Mouse (Mus musculus) heart, adult 2 months (tissue): ENCODE measurements around the gene Psme2. TPM values are rescaled to one million over a fixed set of nuclear protein-coding genes. Genes with fewer than 3 reads are reported as not detected.

Experiments used
- DNase-seq, 2 experiments: peaks; one replicate each; pipeline ENCODE4 v3.0.0; 2021
- H3K27ac ChIP-seq: fragments of 200-600 bp; 2 replicates; pipeline ENCODE4 v1.8.1; 2022
- H3K27me3 ChIP-seq: fragments of 200-500 bp; 2 replicates; pipeline ENCODE4 v1.6.1; 2012; ENCODE audit warnings: mild to moderate bottlenecking, low read length, inconsistent platforms, mixed read lengths; ENCODE audit not compliant: control insufficient read depth, insufficient read depth
- H3K36me3 ChIP-seq: fragments of 200-500 bp; 2 replicates; pipeline ENCODE4 v1.6.1; 2012; ENCODE audit warnings: low read length, inconsistent platforms; ENCODE audit not compliant: control insufficient read depth, insufficient read depth
- H3K4me1 ChIP-seq: fragments of 200-500 bp; 2 replicates; pipeline ENCODE4 v1.6.1; 2011; ENCODE audit warnings: low read length; ENCODE audit not compliant: control insufficient read depth, insufficient read depth
- H3K4me3 ChIP-seq: fragments of 200-600 bp; 2 replicates; pipeline ENCODE4 v1.8.1; 2022
- H3K79me2 ChIP-seq: fragments of 200-500 bp; replicated peaks from 2 replicates; pipeline ENCODE4 v1.6.1; 2012; ENCODE audit warnings: mild to moderate bottlenecking, inconsistent platforms, low read length, moderate library complexity, mixed read lengths; ENCODE audit not compliant: control insufficient read depth, insufficient read depth
- H3K9ac ChIP-seq: fragments of 200-500 bp; 2 replicates; pipeline ENCODE4 v1.6.1; 2012; ENCODE audit warnings: low read depth, mild to moderate bottlenecking, control low read depth, inconsistent platforms, low read length, mixed read lengths
- CTCF ChIP-seq: fragments of 200-600 bp; IDR thresholded peaks from 2 replicates; pipeline ENCODE4 v1.8.1; 2022; ENCODE audit warnings: antibody characterized with exemption, mild to moderate bottlenecking, moderate library complexity
- EP300 ChIP-seq: fragments of 200-500 bp; IDR thresholded peaks from 2 replicates; pipeline ENCODE4 v1.6.1; 2011; ENCODE audit warnings: low read depth, low read length, control low read depth; ENCODE audit not compliant: insufficient read depth
- POLR2A ChIP-seq: fragments of 200-500 bp; IDR thresholded peaks from 2 replicates; pipeline ENCODE4 v1.6.1; 2011; ENCODE audit warnings: mild to moderate bottlenecking, low read depth, low read length, control low read depth; ENCODE audit not compliant: insufficient read depth
- WGBS: fragments of 180-500 bp; shearing (Covaris S2); methylation state at CpG from one replicate; pipeline ENCODE4 v1.1.7; 2018; 5-methylcytosine and 5-hydroxymethylcytosine counted together
- intact Hi-C: fragments of 180-260 bp; cut with DNase I; formaldehyde crosslinking; loops from one replicate; pipeline ENCODE4 v1.15.1; 2025
- polyA plus RNA-seq: library from polyadenylated mRNA; depleted of rRNA; stranded (reverse); fragments of >200 nt; gene quantifications from 2 replicates; pipeline ENCODE4 v1.2.3, GENCODE M21; 2012
- total RNA-seq, 2 experiments: library from RNA; stranded (reverse); gene quantifications; 2 replicates each; pipeline ENCODE4 v1.2.3; 2021

The Psme2 gene
- total and polyA plus RNA-seq, 3 experiments = 37.3 to 120 (median 119) TPM

DNA sequence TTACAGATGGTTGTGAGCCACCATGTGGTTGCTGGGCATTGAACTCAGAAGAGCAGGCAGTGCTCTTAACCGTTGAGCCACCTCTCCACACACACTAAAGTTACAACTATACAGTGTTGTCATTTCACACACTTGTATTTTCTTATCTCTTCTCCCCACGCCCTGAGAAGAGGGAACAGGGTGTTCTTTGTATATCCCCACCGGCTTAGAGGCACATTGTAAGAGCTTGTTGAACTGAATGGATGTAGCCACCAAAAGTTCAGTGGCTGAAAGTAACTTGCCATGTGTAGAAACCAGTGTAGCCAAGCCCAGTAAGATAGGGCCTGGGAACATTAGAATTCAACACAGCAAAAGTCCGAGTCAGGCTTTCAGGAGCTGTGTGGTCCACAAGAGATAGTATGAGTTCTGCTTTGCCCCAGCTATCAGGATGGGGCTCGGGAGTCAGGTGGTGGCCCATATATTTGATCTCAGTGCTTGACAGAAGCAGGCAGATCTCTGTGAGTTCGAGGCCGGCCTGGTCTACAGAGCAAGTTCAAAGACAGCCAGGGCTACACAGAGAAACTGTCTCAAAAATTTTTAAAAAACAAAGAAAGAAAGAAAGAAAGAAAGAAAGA, 23.8 kb upstream of the Psme2 start:
- TF ChIP-seq CTCF (no peak), EP300 (no peak), POLR2A (no peak)
- 68% methylated on average over 7 of the region's 7 CpGs for WGBS
- no peak for DNase-seq
- Histone ChIP-seq H3K27me3 (no peaks in the 10 kb centered on the region), H3K4me3 (no peak overlapping the region), H3K4me1 (no peaks in the 10 kb centered on the region), H3K36me3 (no peaks in the 10 kb centered on the region), H3K79me2 (no peaks in the 10 kb centered on the region), H3K27ac (no peak overlapping the region), H3K9ac (no peak overlapping the region)
- intact Hi-C loops = no loop called here

DNA sequence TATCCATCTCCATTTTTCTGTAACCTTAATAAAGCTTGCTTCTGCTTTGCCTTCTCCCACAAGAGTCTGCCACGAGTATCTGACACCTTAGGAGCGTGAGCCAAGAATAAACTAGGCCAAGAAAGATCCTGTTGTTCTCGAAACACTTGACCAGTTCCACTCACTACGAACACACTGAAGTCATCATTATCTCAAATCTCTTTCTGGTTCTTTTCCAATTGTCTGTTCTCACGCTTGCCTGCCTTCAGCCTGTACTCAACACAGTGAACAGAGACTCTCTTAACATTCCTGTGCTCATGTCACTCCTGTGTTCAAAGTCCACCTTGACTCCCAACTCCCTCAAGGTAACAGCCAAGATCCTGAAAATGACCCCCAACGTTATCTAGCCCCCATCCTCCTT, 22.4 kb upstream of the Psme2 start:
- no peak for DNase-seq
- Histone ChIP-seq H3K79me2 (no peaks in the 10 kb centered on the region), H3K4me3 (no peak overlapping the region), H3K9ac (no peak overlapping the region), H3K4me1 (no peaks in the 10 kb centered on the region), H3K27me3 (no peaks in the 10 kb centered on the region), H3K27ac (no peak overlapping the region), H3K36me3 (no peaks in the 10 kb centered on the region)
- intact Hi-C loops = no loop called here
- 46% methylated on average over 6 of the region's 6 CpGs for WGBS
- no peak for TF ChIP-seq EP300
- no peak for TF ChIP-seq POLR2A
- no peak for TF ChIP-seq CTCF

DNA sequence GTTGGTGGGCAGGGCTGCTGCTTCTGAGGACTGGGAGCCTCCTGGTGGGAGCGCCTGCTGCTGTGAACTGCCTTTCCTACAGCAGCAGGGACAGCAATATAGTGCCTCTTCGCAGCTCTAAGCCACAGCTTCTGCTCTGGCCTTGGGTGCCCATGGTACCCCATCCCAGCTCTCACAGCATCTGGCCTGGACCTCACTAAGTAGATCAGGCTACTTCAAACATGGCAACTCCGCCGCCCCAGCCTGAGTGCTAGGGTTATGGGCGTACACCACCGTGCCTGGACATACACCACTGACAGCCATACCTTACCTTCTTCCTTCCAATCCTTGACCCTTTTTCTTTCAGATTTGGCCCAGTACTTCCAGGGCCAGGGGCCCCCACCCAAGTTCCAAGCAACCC, 17.4 kb upstream of the Psme2 start:
- Histone ChIP-seq H3K79me2 (no peaks in the 10 kb centered on the region), H3K27ac (no peak overlapping the region), H3K9ac (no peak overlapping the region), H3K36me3 (peaks cover 10% of the 10 kb centered on the region), H3K4me3 (no peak overlapping the region), H3K27me3 (no peaks in the 10 kb centered on the region), H3K4me1 (peaks cover 10% of the 10 kb centered on the region)
- intact Hi-C loops = no loop called here
- no peak for DNase-seq
- TF ChIP-seq EP300 (no peak), CTCF (no peak), POLR2A (no peak)
- WGBS = 92% methylated on average over 6 of the region's 6 CpGs

DNA sequence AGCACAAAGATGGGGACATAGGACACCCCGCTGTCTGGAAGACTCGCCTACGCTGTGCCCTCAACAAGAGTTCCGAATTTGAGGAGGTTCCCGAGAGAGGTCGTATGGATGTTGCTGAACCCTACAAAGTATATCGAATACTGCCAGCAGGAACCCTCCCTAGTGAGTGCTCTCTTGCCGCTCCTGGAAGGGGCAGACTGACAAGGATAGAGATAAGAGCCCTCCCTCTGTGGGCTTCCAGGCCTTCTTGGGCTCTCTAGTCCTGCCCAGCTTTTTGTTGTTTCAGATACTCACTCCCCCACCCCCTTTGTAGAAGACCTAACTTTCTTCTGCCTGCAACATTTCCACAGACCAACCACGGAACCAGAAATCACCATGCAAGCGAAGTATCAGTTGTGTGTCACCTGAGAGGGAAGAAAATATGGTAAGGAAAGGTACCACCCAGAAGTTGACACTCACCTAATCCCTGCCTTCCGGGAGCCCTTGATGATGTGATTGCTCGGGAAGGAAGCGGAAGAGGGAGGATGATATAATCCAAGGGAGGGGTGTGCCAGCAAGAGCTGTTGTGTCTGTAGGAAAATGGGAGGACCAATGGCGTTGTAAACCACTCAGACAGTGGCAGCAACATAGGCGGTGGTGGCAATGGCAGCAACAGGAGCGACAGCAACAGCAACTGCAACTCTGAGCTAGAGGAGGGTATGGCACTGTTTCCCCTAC, 15.0 kb upstream of the Psme2 start:
- Histone ChIP-seq H3K79me2 (no peaks in the 10 kb centered on the region), H3K36me3 (peaks cover 10% of the 10 kb centered on the region), H3K4me3 (no peak overlapping the region), H3K4me1 (peaks cover 12% of the 10 kb centered on the region), H3K27ac (no peak overlapping the region), H3K9ac (no peak overlapping the region), H3K27me3 (no peaks in the 10 kb centered on the region)
- 76% methylated on average over 16 of the region's 16 CpGs for WGBS
- no peak for TF ChIP-seq POLR2A
- no peak for TF ChIP-seq EP300
- no peak for TF ChIP-seq CTCF
- intact Hi-C loops = loop anchor here (2.0 kb wide), 2 partner anchors 15 to 37 kb away; partner anchors contain the start of genes Psme2, Rnf31 and Tm9sf1
- DNase-seq = no peak

DNA sequence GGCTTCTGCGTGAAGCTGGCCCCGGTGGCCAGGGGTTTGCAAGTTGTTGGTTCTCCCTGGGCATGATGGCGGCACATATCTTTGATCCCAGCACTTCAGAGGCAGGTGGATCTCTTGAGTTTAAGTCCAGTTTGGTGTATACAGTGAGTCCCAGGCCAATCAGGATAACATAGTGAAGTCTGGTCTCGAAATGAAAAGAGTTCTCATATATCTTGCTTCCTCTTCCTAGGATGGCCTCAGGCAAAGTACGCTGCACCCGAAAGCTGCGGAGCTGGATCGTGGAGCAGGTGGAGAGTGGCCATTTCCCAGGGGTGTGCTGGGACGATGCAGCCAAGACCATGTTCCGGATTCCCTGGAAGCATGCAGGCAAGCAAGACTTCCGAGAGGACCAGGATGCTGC, 13.9 kb upstream of the Psme2 start:
- peak overlapping the region; percentile 46 for H3K9ac ChIP-seq
- DNase-seq = no peak
- no peak for TF ChIP-seq EP300
- TF ChIP-seq POLR2A = no peak
- no peak for TF ChIP-seq CTCF
- intact Hi-C loops = loop anchor here (2.0 to 5.0 kb wide), 3 partner anchors 14 to 108 kb away; partner anchors contain the start of genes Psme2, Rnf31 and Tm9sf1
- H3K27ac ChIP-seq = peak overlapping the region; percentile 97
- H3K4me3 ChIP-seq = peak overlapping the region; percentile 71
- WGBS = 77% methylated on average over 11 of the region's 11 CpGs
- H3K4me1 ChIP-seq = peaks cover 12% of the 10 kb centered on the region
- H3K79me2 ChIP-seq = no peaks in the 10 kb centered on the region
- peaks cover 10% of the 10 kb centered on the region for H3K36me3 ChIP-seq
- H3K27me3 ChIP-seq = no peaks in the 10 kb centered on the region
